Mouse (Mus musculus) v-Abl transformed pro-B cells (cell line): ENCODE data around the gene Noxo1.

ENCODE experiments used
- in situ Hi-C, 2 experiments: fragments of 400-800 bp; cut with MboI; formaldehyde crosslinking; loops; one replicate each; pipeline ENCODE4 v1.15.1; 2025; ENCODE audit not compliant: unreplicated experiment in 2 of 2

Noxo1 gene

GRCm38 (mm10) chr17:24736330-24737051, 40.5 kb downstream of the Noxo1 start, which contains the start of gene Msrb1:
TSS of gene Msrb1 (plus strand) at chr17:24736642.
- in situ Hi-C loops = loop anchor here in 1 of 2 experiments (10.0 kb wide), 1 partner anchor 628 kb away; the partner anchor contains the start of genes Tpsb2 and Tpsg1

- in situ Hi-C loops = loop anchor here in 1 of 2 experiments (10.0 kb wide), 1 partner anchor 628 kb away; the partner anchor contains the start of genes Tpsb2 and Tpsg1
Measured at GRCm38 (mm10) chr17:24737135-24737810, 41.2 kb downstream of the Noxo1 start.

GRCm38 (mm10) chr17:24738238-24738637, 42.2 kb downstream of the Noxo1 start:
- in situ Hi-C loops = loop anchor here in 1 of 2 experiments (10.0 kb wide), 1 partner anchor 627 kb away; the partner anchor contains the start of genes Tpsb2 and Tpsg1

GRCm38 (mm10) chr17:24739926-24740325, 43.9 kb downstream of the Noxo1 start:
- in situ Hi-C loops = loop anchor here in 1 of 2 experiments (5.0 to 10.0 kb wide), 3 partner anchors 77 to 625 kb away; partner anchors contain the start of genes Nubp2, Spsb3, Tpsb2 and Tpsg1

- in situ Hi-C loops = loop anchor here in 1 of 2 experiments (5.0 kb wide), 2 partner anchors 75 to 145 kb away; partner anchors contain the start of genes Nubp2 and Spsb3
Measured at GRCm38 (mm10) chr17:24742307-24742706, 46.3 kb downstream of the Noxo1 start.

GRCm38 (mm10) chr17:24743896-24744295, 47.9 kb downstream of the Noxo1 start:
- in situ Hi-C loops = loop anchor here in 1 of 2 experiments (5.0 kb wide), 2 partner anchors 73 to 143 kb away; partner anchors contain the start of genes Nubp2 and Spsb3

- in situ Hi-C loops = loop anchor here in 1 of 2 experiments (5.0 kb wide), 2 partner anchors 73 to 143 kb away; partner anchors contain the start of genes Nubp2 and Spsb3
Measured at GRCm38 (mm10) chr17:24744381-24744780, 48.3 kb downstream of the Noxo1 start.

GRCm38 (mm10) chr17:24745526-24746497, 49.8 kb downstream of the Noxo1 start:
- in situ Hi-C loops = loop anchor here in 1 of 2 experiments (5.0 kb wide), 1 partner anchor 136 kb away; no protein-coding TSS in a partner anchor

- in situ Hi-C loops = loop anchor here in 1 of 2 experiments (5.0 kb wide), 1 partner anchor 135 kb away; no protein-coding TSS in a partner anchor
Measured at GRCm38 (mm10) chr17:24746986-24747385, 51.0 kb downstream of the Noxo1 start.
